Mouse (Mus musculus): Measurements from ENCODE around the gene Ehbp1. TPM values are rescaled to one million over a fixed set of nuclear protein-coding genes. Genes with fewer than 3 reads are reported as not detected.
A peak's percentile ranks its signal among the peaks of the same experiment; 100 is the strongest.

The Ehbp1 gene
- polyA plus RNA-seq, 1 experiment from 2014 or later, result 21.7 TPM

DNA sequence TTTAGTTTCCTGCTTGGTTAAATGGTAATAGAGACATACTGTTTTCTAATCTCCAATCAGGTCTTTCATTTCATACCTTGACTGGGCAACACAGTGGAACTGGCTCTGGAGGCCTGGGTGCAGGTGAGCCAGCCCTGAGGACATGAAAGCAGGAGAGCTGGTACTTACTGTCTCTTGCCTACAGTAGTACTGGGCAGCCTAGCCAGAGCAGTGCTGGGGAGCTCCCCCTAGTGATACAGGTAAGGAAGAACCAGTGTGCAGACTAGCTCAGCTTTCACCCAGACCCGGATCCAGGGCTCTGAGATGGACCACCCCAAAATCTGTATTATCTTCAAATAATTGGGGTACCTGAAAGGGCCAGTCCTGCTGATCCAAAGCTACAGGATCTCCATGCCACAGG, 107.4 kb downstream of the Ehbp1 start:
- Histone ChIP-seq H3K27me3 (ENCODE audit: control insufficient read depth, insufficient read depth, low read length) (no peaks in the 10 kb centered on the region), H3K9me3 (ENCODE audit: control insufficient read depth, low read depth, low read length) (no peaks in the 10 kb centered on the region), H3K27ac (ENCODE audit: low read length) (no peak overlapping the region), H3K4me3 (ENCODE audit: low read depth, low read length) (no peak overlapping the region), H3K9ac (replicated peaks; ENCODE audit: low read depth, low read length) (no peak overlapping the region), H3K4me1 (ENCODE audit: control insufficient read depth, insufficient read depth, low read length) (no peaks in the 10 kb centered on the region), H3K36me3 (ENCODE audit: control insufficient read depth, insufficient read depth, low read length) (no peaks in the 10 kb centered on the region), H3K4me2 (replicated peaks; ENCODE audit: low read depth, low read length) (no peak overlapping the region)
- WGBS, result 56% methylated on average over 1 of the region's 1 CpGs
- no peak for ATAC-seq (ENCODE audit: insufficient number of reproducible peaks, insufficient read depth, low FRiP score, low read depth)

DNA sequence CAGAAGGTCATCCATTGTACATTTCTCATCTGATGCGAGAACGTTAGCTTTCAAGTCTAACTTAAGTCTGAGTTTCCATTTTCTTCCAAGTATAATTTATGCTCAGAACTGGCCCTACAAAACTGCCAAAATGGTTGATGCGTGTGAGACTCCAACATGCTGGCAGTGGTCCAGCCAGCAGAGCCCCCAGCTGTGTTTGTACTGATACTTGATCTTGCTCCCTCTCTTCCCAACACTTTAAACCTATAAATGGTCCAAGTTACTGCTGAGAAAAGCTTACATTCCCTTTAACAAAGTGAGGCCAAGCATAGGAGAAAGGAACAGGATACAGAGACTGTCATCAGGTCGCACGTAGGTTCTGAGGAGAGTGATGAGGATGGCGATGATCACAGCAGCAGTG, 111.2 kb downstream of the Ehbp1 start:
- Histone ChIP-seq H3K4me2 (replicated peaks; ENCODE audit: low read depth, low read length) (no peak overlapping the region), H3K9me3 (ENCODE audit: control insufficient read depth, low read depth, low read length) (no peaks in the 10 kb centered on the region), H3K9ac (replicated peaks; ENCODE audit: low read depth, low read length) (no peak overlapping the region), H3K27ac (ENCODE audit: low read length) (peak overlapping the region; percentile 29; the same call in 1 of the 2 replicates), H3K4me1 (ENCODE audit: control insufficient read depth, insufficient read depth, low read length) (no peaks in the 10 kb centered on the region), H3K27me3 (ENCODE audit: control insufficient read depth, insufficient read depth, low read length) (no peaks in the 10 kb centered on the region), H3K36me3 (ENCODE audit: control insufficient read depth, insufficient read depth, low read length) (no peaks in the 10 kb centered on the region), H3K4me3 (ENCODE audit: low read depth, low read length) (no peak overlapping the region)
- 46% methylated on average over 6 of the region's 6 CpGs for WGBS
- peak; percentile 37; the same call in 1 of the 2 replicates for ATAC-seq (ENCODE audit: insufficient number of reproducible peaks, insufficient read depth, low FRiP score, low read depth)

GRCm38 (mm10) chr11:22225619-22226018, 116.5 kb downstream of the Ehbp1 start:
- no peak overlapping the region for H3K27ac ChIP-seq (ENCODE audit: low read length)
- H3K36me3 ChIP-seq (ENCODE audit: control insufficient read depth, insufficient read depth, low read length), result no peaks in the 10 kb centered on the region

DNA sequence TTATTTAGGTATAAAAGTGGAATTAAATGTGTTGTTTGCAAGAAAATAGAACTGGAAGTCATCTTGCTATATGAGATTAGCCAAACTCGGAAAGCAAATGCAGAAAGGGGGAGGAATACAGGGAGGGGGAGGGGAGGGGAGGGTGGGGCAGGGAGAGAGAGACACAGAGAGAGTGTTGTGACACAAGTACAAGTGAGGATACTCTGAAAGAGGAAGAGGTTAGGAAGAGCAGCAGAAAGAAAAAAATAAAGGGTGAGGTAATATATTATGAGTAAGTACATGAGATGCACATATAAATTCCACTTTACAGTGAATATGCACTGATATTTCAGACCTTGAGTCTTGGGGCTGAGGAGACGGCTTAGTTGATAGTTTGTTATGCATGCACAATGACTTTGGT, 123.9 kb downstream of the Ehbp1 start:
- ATAC-seq (ENCODE audit: insufficient number of reproducible peaks, insufficient read depth, low FRiP score, low read depth), result no peak
- Histone ChIP-seq H3K36me3 (ENCODE audit: control insufficient read depth, insufficient read depth, low read length) (no peaks in the 10 kb centered on the region), H3K4me3 (ENCODE audit: low read depth, low read length) (no peak overlapping the region), H3K4me1 (ENCODE audit: control insufficient read depth, insufficient read depth, low read length) (no peaks in the 10 kb centered on the region), H3K27me3 (ENCODE audit: control insufficient read depth, insufficient read depth, low read length) (no peaks in the 10 kb centered on the region), H3K27ac (ENCODE audit: low read length) (no peak overlapping the region), H3K9me3 (ENCODE audit: control insufficient read depth, low read depth, low read length) (no peaks in the 10 kb centered on the region), H3K9ac (replicated peaks; ENCODE audit: low read depth, low read length) (no peak overlapping the region), H3K4me2 (replicated peaks; ENCODE audit: low read depth, low read length) (no peak overlapping the region)
- 87% methylated on average over 2 of the region's 2 CpGs for WGBS

More at GRCm38 (mm10) chr11:22225619-22226018, 116.5 kb downstream of the Ehbp1 start:
- Histone ChIP-seq H3K9ac (replicated peaks; ENCODE audit: low read depth, low read length) (no peak overlapping the region), H3K4me3 (ENCODE audit: low read depth, low read length) (no peak overlapping the region), H3K4me2 (replicated peaks; ENCODE audit: low read depth, low read length) (no peak overlapping the region), H3K4me1 (ENCODE audit: control insufficient read depth, insufficient read depth, low read length) (no peaks in the 10 kb centered on the region), H3K27me3 (ENCODE audit: control insufficient read depth, insufficient read depth, low read length) (no peaks in the 10 kb centered on the region), H3K9me3 (ENCODE audit: control insufficient read depth, low read depth, low read length) (no peaks in the 10 kb centered on the region)
- WGBS, result 39% methylated on average over 2 of the region's 2 CpGs
- ATAC-seq (ENCODE audit: insufficient number of reproducible peaks, insufficient read depth, low FRiP score, low read depth), result no peak

- no peak for ATAC-seq (ENCODE audit: insufficient number of reproducible peaks, insufficient read depth, low FRiP score, low read depth)
- Histone ChIP-seq H3K4me2 (replicated peaks; ENCODE audit: low read depth, low read length) (no peak overlapping the region), H3K27ac (ENCODE audit: low read length) (no peak overlapping the region), H3K4me3 (ENCODE audit: low read depth, low read length) (no peak overlapping the region), H3K9ac (replicated peaks; ENCODE audit: low read depth, low read length) (no peak overlapping the region), H3K4me1 (ENCODE audit: control insufficient read depth, insufficient read depth, low read length) (no peaks in the 10 kb centered on the region), H3K9me3 (ENCODE audit: control insufficient read depth, low read depth, low read length) (no peaks in the 10 kb centered on the region), H3K36me3 (ENCODE audit: control insufficient read depth, insufficient read depth, low read length) (no peaks in the 10 kb centered on the region), H3K27me3 (ENCODE audit: control insufficient read depth, insufficient read depth, low read length) (no peaks in the 10 kb centered on the region)
- 84% methylated on average over 7 of the region's 7 CpGs for WGBS
These were observed 125.2 kb downstream of the Ehbp1 start for GRCm38 (mm10) chr11:22216941-22217340.

DNA sequence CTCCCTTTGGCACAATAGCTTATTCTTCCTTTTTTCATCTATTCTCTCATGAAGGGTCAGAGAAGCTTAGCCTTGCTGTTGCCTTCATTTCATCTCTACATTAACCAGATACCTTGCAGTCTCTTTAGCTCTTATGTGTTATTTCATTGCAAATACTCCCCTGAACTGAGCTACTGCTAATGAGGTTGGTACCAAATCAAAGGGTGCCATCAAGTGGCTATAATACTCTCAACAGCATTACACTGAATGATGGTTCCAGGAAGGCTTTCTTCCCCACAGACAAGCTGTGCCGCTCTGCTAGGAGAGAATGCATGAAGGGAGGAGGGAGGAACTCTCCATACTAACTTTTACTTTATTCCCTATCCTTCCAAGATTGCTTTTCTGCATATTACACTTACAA, 135.5 kb downstream of the Ehbp1 start:
- H3K9ac ChIP-seq (replicated peaks; ENCODE audit: low read depth, low read length), result no peak overlapping the region
- H3K4me3 ChIP-seq (ENCODE audit: low read depth, low read length), result no peak overlapping the region
- no peak overlapping the region for H3K4me2 ChIP-seq (replicated peaks; ENCODE audit: low read depth, low read length)
- no peaks in the 10 kb centered on the region for H3K4me1 ChIP-seq (ENCODE audit: control insufficient read depth, insufficient read depth, low read length)
- ATAC-seq (ENCODE audit: insufficient number of reproducible peaks, insufficient read depth, low FRiP score, low read depth), result no peak
- H3K27me3 ChIP-seq (ENCODE audit: control insufficient read depth, insufficient read depth, low read length), result no peaks in the 10 kb centered on the region
- 40% methylated on average over 1 of the region's 1 CpGs for WGBS
- H3K27ac ChIP-seq (ENCODE audit: low read length), result no peak overlapping the region
- no peaks in the 10 kb centered on the region for H3K9me3 ChIP-seq (ENCODE audit: control insufficient read depth, low read depth, low read length)
- H3K36me3 ChIP-seq (ENCODE audit: control insufficient read depth, insufficient read depth, low read length), result no peaks in the 10 kb centered on the region

DNA sequence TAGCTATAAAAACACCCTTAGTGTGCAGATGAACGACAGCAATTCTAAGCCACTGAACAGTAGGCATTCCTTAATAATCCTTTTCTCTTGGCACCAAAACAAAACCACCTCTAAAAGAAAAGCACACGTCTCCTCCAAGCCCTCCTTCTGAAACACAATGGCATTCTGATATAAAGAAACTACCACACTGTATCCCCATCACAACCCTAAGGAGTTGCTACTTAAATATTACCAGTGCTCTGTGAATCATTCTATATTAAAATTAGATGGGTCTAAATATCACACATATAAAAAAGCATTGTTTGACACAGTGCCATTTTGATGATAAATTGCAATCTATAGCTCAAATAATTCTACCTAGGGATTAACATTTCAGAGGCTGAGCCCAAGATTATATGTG, 135.9 kb downstream of the Ehbp1 start:
- Histone ChIP-seq H3K27me3 (ENCODE audit: control insufficient read depth, insufficient read depth, low read length) (no peaks in the 10 kb centered on the region), H3K27ac (ENCODE audit: low read length) (no peak overlapping the region), H3K9me3 (ENCODE audit: control insufficient read depth, low read depth, low read length) (no peaks in the 10 kb centered on the region), H3K4me1 (ENCODE audit: control insufficient read depth, insufficient read depth, low read length) (no peaks in the 10 kb centered on the region), H3K36me3 (ENCODE audit: control insufficient read depth, insufficient read depth, low read length) (no peaks in the 10 kb centered on the region), H3K4me3 (ENCODE audit: low read depth, low read length) (no peak overlapping the region), H3K9ac (replicated peaks; ENCODE audit: low read depth, low read length) (no peak overlapping the region), H3K4me2 (replicated peaks; ENCODE audit: low read depth, low read length) (no peak overlapping the region)
- ATAC-seq (ENCODE audit: insufficient number of reproducible peaks, insufficient read depth, low FRiP score, low read depth), result no peak
- WGBS, result 64% methylated on average over 2 of the region's 2 CpGs

- no peak overlapping the region for H3K4me2 ChIP-seq (replicated peaks; ENCODE audit: low read depth, low read length)
- H3K4me1 ChIP-seq (ENCODE audit: control insufficient read depth, insufficient read depth, low read length), result no peaks in the 10 kb centered on the region
- H3K4me3 ChIP-seq (ENCODE audit: low read depth, low read length), result no peak overlapping the region
- ATAC-seq (ENCODE audit: insufficient number of reproducible peaks, insufficient read depth, low FRiP score, low read depth), result no peak
- no peaks in the 10 kb centered on the region for H3K36me3 ChIP-seq (ENCODE audit: control insufficient read depth, insufficient read depth, low read length)
- H3K9me3 ChIP-seq (ENCODE audit: control insufficient read depth, low read depth, low read length), result no peaks in the 10 kb centered on the region
- H3K27ac ChIP-seq (ENCODE audit: low read length), result no peak overlapping the region
- H3K27me3 ChIP-seq (ENCODE audit: control insufficient read depth, insufficient read depth, low read length), result no peaks in the 10 kb centered on the region
- no peak overlapping the region for H3K9ac ChIP-seq (replicated peaks; ENCODE audit: low read depth, low read length)
- 93% methylated on average over 5 of the region's 5 CpGs for WGBS
These were observed 138.7 kb downstream of the Ehbp1 start for GRCm38 (mm10) chr11:22203413-22203812.

DNA sequence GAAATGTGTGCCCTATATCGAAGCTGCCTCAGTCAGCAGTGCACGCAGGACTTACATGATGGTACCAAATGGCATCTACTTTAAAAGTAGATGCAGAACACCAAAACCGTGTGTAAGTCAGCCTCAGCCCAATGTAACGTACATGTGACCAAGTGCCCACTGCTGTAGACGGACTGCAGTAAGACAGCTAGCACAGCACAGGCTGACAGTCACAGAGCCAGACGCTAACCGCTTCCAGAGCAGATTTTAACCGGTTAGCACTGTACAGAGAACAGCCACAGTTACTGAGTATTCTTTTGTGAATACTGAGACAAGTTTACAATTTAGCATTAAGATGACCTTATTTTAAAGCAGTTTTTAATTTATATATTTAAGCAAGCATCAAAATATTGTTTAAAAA, 141.0 kb downstream of the Ehbp1 start:
- no peaks in the 10 kb centered on the region for H3K9me3 ChIP-seq (ENCODE audit: control insufficient read depth, low read depth, low read length)
- 0 out of 2 replicates have a peak, but pooled peaks cover 4% of the 10 kb centered on the region for H3K4me1 ChIP-seq (ENCODE audit: control insufficient read depth, insufficient read depth, low read length)
- H3K27me3 ChIP-seq (ENCODE audit: control insufficient read depth, insufficient read depth, low read length), result no peaks in the 10 kb centered on the region
- ATAC-seq (ENCODE audit: insufficient number of reproducible peaks, insufficient read depth, low FRiP score, low read depth), result no peak
- no peak overlapping the region for H3K27ac ChIP-seq (ENCODE audit: low read length)
- WGBS, result 90% methylated on average over 8 of the region's 8 CpGs
- no peak overlapping the region for H3K9ac ChIP-seq (replicated peaks; ENCODE audit: low read depth, low read length)
- no peak overlapping the region for H3K4me3 ChIP-seq (ENCODE audit: low read depth, low read length)
- no peaks in the 10 kb centered on the region for H3K36me3 ChIP-seq (ENCODE audit: control insufficient read depth, insufficient read depth, low read length)
- H3K4me2 ChIP-seq (replicated peaks; ENCODE audit: low read depth, low read length), result no peak overlapping the region
